Mouse (Mus musculus): Measurements from ENCODE around the gene Aatf.

Aatf gene

DNA sequence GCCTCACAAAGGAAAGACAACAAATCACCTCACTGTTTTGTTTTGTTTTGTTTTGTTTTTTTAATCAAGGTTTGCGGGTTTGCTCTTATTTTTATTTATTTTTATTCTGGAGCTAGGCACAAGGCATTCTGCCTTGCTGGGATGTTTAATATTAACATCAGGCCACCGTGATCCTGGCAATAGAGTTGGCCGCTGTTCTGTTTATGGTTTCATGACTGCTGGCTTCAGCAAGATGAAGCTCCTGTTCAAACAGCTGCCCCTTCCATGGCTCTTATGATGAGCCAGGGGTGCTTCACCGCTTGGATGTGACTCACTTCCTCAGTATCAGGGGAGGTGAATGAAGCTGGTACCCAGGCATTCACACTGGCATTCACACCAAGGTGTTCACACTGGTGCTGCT, 83.0 kb downstream of the Aatf start:
- peak; percentile 64 for DNase-seq

DNA sequence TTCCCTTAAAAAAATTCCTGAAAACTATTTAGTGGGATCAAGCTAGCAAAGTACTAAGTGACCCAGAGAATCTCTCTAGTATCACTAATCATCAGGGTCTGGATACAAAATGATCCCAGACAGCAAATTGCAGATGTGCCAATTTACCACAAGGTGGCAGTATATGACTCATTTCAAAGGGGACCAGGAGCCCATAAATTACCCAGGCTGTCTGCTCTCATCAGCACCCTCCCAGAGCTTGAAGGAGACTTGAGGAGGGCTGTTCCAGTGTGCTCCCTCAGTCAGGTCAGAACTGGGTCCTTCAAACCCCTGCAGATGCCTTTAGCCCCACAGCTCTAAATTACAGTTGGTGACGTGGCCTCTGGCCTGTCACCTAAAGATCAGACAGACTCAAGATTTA, 83.7 kb downstream of the Aatf start:
- peak; percentile 90 for DNase-seq

DNA sequence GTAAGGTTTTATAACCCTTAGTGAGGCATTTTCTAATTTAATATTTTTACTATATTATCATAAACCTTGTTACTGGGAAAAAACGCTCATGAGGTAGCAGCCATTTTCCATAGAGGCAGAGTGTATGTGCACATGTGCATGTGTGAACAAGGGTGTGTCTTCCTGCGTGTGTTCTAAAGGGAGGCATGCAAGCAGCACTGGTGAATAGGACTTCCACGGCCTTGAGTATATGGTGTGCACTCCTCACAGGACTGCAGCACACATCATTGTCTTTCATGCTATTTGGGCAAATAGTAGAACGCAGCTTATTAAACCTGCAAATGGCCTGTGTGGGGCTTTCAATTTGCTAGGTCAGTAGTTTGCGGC, 86.7 kb downstream of the Aatf start:
- DNase-seq = no peak

- no peak for DNase-seq
Measured at GRCm38 (mm10) chr11:84425736-84426632, 87.3 kb downstream of the Aatf start.

- no peak for DNase-seq
Measured at GRCm38 (mm10) chr11:84420779-84421178, 92.5 kb downstream of the Aatf start.

DNA sequence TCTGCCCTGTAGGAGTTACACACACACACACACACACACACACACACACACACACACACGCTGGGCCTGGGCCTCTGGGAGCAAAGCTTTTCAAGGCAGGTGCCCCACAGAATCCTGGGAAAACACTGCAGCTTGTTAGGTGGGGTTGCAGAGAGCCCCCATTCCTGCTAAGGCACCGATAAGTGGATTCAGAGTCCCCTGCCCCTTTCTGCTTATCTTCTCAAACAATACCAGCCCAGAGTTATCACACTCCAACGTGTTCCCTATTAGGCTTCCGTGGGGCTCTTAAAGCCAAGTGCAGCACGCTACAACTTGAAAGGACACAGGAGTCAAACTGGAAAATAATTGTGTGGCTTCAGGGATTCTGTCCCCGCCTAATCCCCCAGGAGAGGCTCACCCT, 100.2 kb downstream of the Aatf start:
- DNase-seq = no peak

- DNase-seq = no peak
Measured at GRCm38 (mm10) chr11:84412201-84412934, 101.0 kb downstream of the Aatf start.

DNA sequence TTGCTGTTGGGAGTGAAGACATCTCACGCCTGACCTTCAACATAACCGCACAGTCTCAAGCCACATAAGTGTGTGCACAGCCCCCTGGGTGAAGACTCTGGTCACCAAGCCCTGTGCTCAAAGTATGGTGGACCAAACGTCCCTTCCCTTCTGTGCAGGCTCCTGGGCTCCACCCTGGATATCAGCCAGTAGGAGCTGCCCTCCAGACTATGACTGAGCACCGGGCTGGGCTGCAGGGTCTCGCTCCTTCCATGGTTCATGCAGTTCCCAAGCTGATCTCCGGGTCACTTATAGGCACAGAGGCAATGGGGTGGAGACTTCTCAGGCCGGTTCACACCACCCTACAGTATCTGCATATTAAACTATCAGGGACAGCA, 101.7 kb downstream of the Aatf start:
- no peak for DNase-seq

DNA sequence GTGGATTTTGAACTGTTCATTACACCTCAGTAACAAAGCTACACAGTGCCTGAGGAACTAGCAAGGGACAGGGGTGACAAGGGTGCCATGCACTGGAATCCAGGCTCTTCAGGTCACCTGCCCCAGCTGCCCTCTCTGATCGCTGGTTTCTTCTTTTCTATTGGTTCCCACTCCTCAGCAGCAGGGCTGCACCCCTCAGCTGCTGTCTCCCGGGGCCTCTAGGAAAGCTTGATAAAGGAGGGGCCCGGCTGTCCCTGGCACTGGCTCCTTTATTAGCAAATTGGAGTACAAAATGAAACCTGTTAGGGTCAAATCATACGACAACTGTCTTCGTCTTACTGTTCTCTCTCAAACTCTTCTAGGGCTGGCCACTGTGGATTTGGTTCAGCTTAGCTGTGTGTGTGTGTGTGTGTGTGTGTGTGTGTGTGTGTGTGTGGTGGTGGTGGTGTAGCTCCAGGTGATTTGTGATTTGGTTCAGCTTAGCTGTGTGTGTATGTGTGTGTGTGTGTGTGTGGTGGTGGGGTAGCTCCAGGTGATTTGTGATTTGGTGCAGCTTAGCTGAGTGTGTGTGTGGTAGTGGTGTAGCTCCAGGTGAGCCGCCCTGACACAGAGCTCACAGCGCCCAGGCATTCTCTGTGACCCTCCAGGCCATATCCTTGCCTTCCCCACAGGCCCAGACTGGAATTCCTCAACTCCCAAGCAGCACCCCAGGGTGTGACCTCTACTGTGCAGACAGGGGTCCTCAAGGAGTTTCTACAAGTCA, 102.3 kb downstream of the Aatf start:
- no peak for DNase-seq

DNA sequence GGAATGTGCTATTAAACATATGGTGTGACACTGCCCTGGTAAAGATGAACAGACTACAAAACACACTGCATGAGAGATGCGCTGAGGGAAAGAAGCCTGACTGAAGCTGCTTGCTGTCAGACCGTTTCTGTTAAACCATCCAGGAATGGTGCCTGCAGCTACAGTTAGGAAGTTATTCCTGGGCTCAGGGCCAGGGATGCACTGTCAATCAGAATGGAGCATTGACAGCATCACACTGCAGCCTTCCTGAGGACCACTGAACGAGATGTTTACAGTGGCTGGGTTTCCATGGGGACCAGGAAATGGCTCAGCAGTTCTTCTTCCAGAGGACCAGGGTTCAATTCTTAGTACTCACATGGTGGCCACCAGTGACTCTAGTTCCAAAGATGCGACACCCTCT, 102.9 kb downstream of the Aatf start:
- DNase-seq = no peak

GRCm38 (mm10) chr11:84406733-84407132, 106.6 kb downstream of the Aatf start:
- no peak for DNase-seq

GRCm38 (mm10) chr11:84395010-84395409, 118.3 kb downstream of the Aatf start:
- peak; percentile 93 for DNase-seq

DNA sequence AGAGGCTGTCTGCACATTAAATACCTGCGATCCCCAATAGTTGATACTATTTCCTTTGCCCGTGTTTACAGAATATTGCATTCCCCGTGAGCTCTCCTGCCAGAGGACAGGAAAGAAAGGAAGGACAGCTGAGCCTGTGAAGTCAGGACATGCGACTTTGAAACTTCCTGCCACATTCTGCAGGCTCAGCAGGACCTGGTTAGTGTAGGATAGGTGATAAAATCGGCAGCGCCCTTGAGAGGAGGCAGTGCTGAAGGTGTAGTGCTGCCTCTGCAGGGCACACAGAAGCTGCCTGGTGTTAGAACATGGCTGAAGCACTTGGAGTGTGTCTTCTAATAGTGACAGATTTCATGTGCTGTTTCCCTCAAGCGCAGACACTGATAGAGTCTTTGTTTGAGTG, 119.8 kb downstream of the Aatf start:
- DNase-seq = no peak

GRCm38 (mm10) chr11:84392066-84392465, 121.3 kb downstream of the Aatf start:
- peak; percentile 41 for DNase-seq

- peak; percentile 87 for DNase-seq
Measured at GRCm38 (mm10) chr11:84391126-84391525, 122.2 kb downstream of the Aatf start.

GRCm38 (mm10) chr11:84389332-84389731, 124.0 kb downstream of the Aatf start:
- DNase-seq = peak; percentile 96

DNA sequence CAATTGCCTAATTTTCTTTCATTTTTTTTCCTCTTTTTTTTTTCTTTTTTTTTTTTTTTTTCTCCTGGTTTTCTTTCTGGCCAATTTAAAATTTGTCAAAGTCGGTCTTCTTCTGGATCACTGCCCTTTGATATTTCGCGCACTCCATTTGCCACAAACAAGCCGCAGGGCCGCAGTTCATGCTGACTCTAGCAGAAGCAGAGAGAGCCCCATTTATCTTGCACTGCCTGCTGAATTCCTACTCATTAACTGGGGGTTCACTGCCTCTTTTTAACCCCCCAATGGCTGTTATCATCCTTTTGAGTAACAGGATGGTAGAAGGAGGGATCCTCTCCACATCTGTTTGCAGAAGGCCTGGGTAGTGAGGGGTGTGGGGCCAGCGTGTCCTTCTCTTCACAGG, 129.4 kb downstream of the Aatf start:
- DNase-seq = peak; percentile 52

DNA sequence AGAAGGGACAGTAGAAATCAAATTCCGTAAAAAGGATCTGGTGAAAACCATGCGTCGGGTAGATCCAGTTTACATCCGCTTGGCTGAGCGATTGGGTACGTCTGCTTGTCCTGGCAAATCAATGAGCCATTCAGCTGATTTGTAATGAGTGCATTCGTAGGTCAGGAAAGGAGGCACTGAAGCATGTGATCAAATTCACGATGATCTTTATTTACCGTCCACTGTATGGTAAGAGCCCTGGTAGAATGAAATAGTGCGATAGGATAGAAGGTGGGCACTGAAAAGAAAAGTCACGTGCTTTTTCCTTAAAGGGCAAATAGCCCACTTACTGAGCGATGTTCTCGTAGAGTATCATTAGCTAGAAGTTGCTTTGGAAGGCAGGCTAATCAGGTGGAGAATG, 130.9 kb downstream of the Aatf start:
- peak; percentile 62 for DNase-seq

- peak; percentile 64 for DNase-seq
Measured at GRCm38 (mm10) chr11:84376510-84377365, 136.6 kb downstream of the Aatf start.

DNA sequence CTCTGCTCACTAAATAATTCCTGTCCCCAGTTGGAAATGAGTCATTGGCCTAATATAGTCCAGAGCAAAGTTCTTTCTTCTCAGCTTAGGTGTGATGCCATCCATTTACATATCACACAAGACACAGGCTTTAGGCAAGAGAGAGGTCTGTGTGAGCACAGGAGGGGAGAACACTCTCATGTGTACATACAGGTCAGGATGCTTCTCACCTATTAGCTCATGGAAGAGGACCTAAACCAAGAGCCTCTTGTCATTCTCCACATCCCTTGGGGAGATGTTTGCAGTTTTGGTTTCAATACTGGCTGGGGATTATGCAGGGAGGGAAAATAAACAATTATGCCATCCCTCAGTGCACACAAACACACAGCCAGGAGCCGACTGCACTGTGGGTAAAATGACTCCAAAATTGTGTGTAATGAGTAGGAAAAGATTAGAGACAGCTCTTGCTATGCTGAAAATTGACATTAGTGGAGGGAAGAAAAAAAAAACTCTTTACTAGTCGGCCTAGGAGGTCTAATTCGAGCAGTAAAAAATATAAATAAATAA, 137.3 kb downstream of the Aatf start:
- peak; percentile 33 for DNase-seq

- DNase-seq = no peak
Measured at GRCm38 (mm10) chr11:84373122-84373521, 140.2 kb downstream of the Aatf start.

Data from heart, adult 11 months (tissue).